Mouse (Mus musculus) kidney, adult 2 months (tissue): Measurements from ENCODE around the gene Ern1. TPM values are rescaled to one million over a fixed set of nuclear protein-coding genes. Genes with fewer than 3 reads are reported as not detected.
"Not testable (repeated sequence)": the region's sequence is repeated elsewhere in the genome, so short reads cannot be mapped to it uniquely, and the experiment has no call there.

ENCODE experiments used
- DNase-seq: peaks from one replicate; pipeline ENCODE4 v3.0.0; 2021
- H3K27ac ChIP-seq: fragments of 200-500 bp; 2 replicates; pipeline ENCODE4 v1.5.1; 2012; ENCODE audit warnings: low read depth, low read length, control low read depth, inconsistent platforms; ENCODE audit not compliant: insufficient read depth
- H3K27me3 ChIP-seq: fragments of 200-500 bp; replicated peaks from 2 replicates; pipeline ENCODE4 v1.6.1; 2012; ENCODE audit warnings: mild to moderate bottlenecking, moderate library complexity, low read length, inconsistent platforms; ENCODE audit not compliant: control insufficient read depth, insufficient read depth
- H3K36me3 ChIP-seq: fragments of 200-500 bp; 2 replicates; pipeline ENCODE4 v1.6.1; 2012; ENCODE audit warnings: mild to moderate bottlenecking, moderate library complexity, low read length, inconsistent platforms; ENCODE audit not compliant: control insufficient read depth, insufficient read depth
- H3K4me1 ChIP-seq: fragments of 200-500 bp; 2 replicates; pipeline ENCODE4 v1.6.1; 2011; ENCODE audit warnings: low read length; ENCODE audit not compliant: control insufficient read depth, insufficient read depth
- H3K4me3 ChIP-seq: fragments of 200-500 bp; 2 replicates; pipeline ENCODE4 v1.5.1; 2011; ENCODE audit warnings: mild to moderate bottlenecking, low read depth, low read length, control low read depth; ENCODE audit not compliant: insufficient read depth
- CTCF ChIP-seq: fragments of 200-500 bp; conservative IDR thresholded peaks from 2 replicates; pipeline ENCODE4 v1.5.1; 2011; ENCODE audit warnings: low read depth, mild to moderate bottlenecking, control low read depth, low read length, moderate library complexity, mixed read lengths; ENCODE audit not compliant: insufficient read depth, insufficient read length
- POLR2A ChIP-seq: fragments of 200-500 bp; IDR thresholded peaks from one replicate; pipeline ENCODE4 v1.6.1; 2011; ENCODE audit warnings: low read depth, low read length, control low read depth
- WGBS: fragments of 180-500 bp; shearing (Covaris S2); methylation state at CpG from one replicate; pipeline ENCODE4 v1.1.7; 2018; 5-methylcytosine and 5-hydroxymethylcytosine counted together
- polyA plus RNA-seq: library from polyadenylated mRNA; depleted of rRNA; stranded (reverse); fragments of >200 nt; gene quantifications from 2 replicates; pipeline ENCODE4 v1.2.3, GENCODE M21; 2012

Gene Ern1
- polyA plus RNA-seq, 1 experiment: 12.6 TPM

- H3K27me3 ChIP-seq: no peaks in the 10 kb centered on the region
- WGBS: 70% methylated on average over 3 of the region's 3 CpGs
- no peaks in the 10 kb centered on the region for H3K4me1 ChIP-seq
- no peak overlapping the region for H3K4me3 ChIP-seq
- DNase-seq: no peak
- H3K27ac ChIP-seq: no peak overlapping the region
- TF ChIP-seq CTCF (no peak), POLR2A (no peak)
- H3K36me3 ChIP-seq: peaks cover 3% of the 10 kb centered on the region
Measured at GRCm38 (mm10) chr11:106410507-106410906, 77.1 kb downstream of the Ern1 start.

- Histone ChIP-seq H3K36me3 (peaks cover 3% of the 10 kb centered on the region), H3K4me1 (no peaks in the 10 kb centered on the region), H3K4me3 (no peak overlapping the region), H3K27me3 (no peaks in the 10 kb centered on the region), H3K27ac (no peak overlapping the region)
- DNase-seq: no peak
- 75% methylated on average over 4 of the region's 4 CpGs for WGBS
- no peak for TF ChIP-seq POLR2A
- no peak for TF ChIP-seq CTCF
Measured at GRCm38 (mm10) chr11:106410011-106410410, 77.6 kb downstream of the Ern1 start.

GRCm38 (mm10) chr11:106398481-106398880, 89.2 kb downstream of the Ern1 start:
- peaks cover 3% of the 10 kb centered on the region for H3K36me3 ChIP-seq
- WGBS: 94% methylated on average over 8 of the region's 8 CpGs

DNA sequence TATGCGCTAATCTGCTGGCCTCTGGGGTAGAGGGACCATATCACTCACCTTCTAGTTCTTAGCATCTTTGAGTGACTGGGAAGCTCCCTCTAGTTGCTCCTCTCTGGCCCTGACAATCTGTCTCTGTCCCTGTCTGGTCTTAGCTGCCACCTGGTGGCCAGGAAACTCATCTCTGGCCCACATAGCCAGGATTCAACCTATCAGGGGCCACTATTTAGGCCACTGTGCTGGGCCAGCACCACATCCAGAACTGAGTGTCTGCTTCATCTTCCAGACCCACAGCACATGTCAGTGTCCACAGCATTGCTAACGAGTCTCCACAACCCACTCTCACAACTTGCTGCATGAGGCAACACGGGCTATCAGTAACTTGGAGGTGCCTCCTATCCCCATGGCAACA, 90.0 kb downstream of the Ern1 start:
- peak; percentile 37 for TF ChIP-seq CTCF
- TF ChIP-seq POLR2A: no peak
- no peak overlapping the region for H3K27ac ChIP-seq
- no peaks in the 10 kb centered on the region for H3K4me1 ChIP-seq
- H3K27me3 ChIP-seq: no peaks in the 10 kb centered on the region
- H3K4me3 ChIP-seq: no peak overlapping the region
- DNase-seq: no peak
- 92% methylated on average over 3 of the region's 3 CpGs for WGBS
- H3K36me3 ChIP-seq: 0 out of 2 replicates have a peak, but pooled peaks cover 2% of the 10 kb centered on the region

More at GRCm38 (mm10) chr11:106398481-106398880, 89.2 kb downstream of the Ern1 start:
- H3K27ac ChIP-seq: no peak overlapping the region
- H3K27me3 ChIP-seq: no peaks in the 10 kb centered on the region
- H3K4me3 ChIP-seq: no peak overlapping the region
- TF ChIP-seq POLR2A (no peak), CTCF (no peak)
- no peak for DNase-seq
- H3K4me1 ChIP-seq: no peaks in the 10 kb centered on the region

GRCm38 (mm10) chr11:106394055-106394454, 93.6 kb downstream of the Ern1 start:
- H3K4me3 ChIP-seq, DNase-seq, H3K36me3 ChIP-seq, H3K27ac ChIP-seq, H3K4me1 ChIP-seq, H3K27me3 ChIP-seq: not testable (repeated sequence)
- 86% methylated on average over 2 of the region's 2 CpGs for WGBS

DNA sequence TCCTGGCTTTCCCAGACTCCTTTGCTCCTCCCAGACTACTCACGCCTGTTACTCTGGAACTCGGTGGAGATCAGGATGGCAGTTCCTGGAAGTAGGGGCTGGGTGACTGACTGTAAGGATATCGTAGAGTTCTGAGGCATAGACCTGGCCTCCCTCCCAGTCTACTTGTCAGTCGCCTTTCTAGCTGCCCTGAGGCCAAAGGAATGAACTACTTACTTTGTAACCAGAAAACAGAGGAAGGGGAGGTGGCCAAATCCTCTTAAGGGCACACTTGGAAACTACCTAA, 94.4 kb downstream of the Ern1 start:
- no peak for DNase-seq

GRCm38 (mm10) chr11:106392597-106393330, 94.9 kb downstream of the Ern1 start:
- 60% methylated on average over 7 of the region's 7 CpGs for WGBS
- Histone ChIP-seq H3K27ac (no peak overlapping the region), H3K36me3 (no peaks in the 10 kb centered on the region), H3K4me3 (no peak overlapping the region), H3K4me1 (no peaks in the 10 kb centered on the region), H3K27me3 (no peaks in the 10 kb centered on the region)
- TF ChIP-seq POLR2A (no peak), CTCF (no peak; the same call in 1 of the 2 replicates)
- no peak for DNase-seq

More for the DNA sequence above, 94.4 kb downstream of the Ern1 start:
- TF ChIP-seq CTCF: no peak
- no peak for TF ChIP-seq POLR2A
- Histone ChIP-seq H3K27me3 (no peaks in the 10 kb centered on the region), H3K4me1 (no peaks in the 10 kb centered on the region), H3K4me3 (no peak overlapping the region), H3K36me3 (no peaks in the 10 kb centered on the region), H3K27ac (no peak overlapping the region)
- WGBS: 31% methylated on average over 4 of the region's 4 CpGs

GRCm38 (mm10) chr11:106391546-106392188, 96.0 kb downstream of the Ern1 start:
- no peaks in the 10 kb centered on the region for H3K36me3 ChIP-seq
- DNase-seq: peak; percentile 78
- 31% methylated on average over 6 of the region's 6 CpGs for WGBS
- no peak overlapping the region for H3K27ac ChIP-seq
- no peak overlapping the region for H3K4me3 ChIP-seq
- H3K4me1 ChIP-seq: no peaks in the 10 kb centered on the region
- H3K27me3 ChIP-seq: no peaks in the 10 kb centered on the region
- TF ChIP-seq CTCF (peak; percentile 97), POLR2A (no peak)
